Comparison of ENCODE assay signal across 8 mouse cellular contexts in genomic region chr10:80172527-80173292, GRCm38 (mm10). TPM values are rescaled to one million over a fixed set of nuclear protein-coding genes. Genes with fewer than 3 reads are reported as not detected.
DNase-seq lines count a peak whose midpoint lies in the region; ATAC-seq lines count a peak whose summit lies in the region.

1600002K03Rik (plus strand) TSS chr10:80172944.

- H3K27me3 ChIP-seq in megakaryocyte, embryonic 14.5 days (replicated peaks): peaks cover 10% of the 10 kb centered on the region

- intact Hi-C loops in gastrocnemius, postnatal 14 days (cut with DNase I; ENCODE audit: low total_unique reads): no loop called here

- peak; percentile 92 for DNase-seq in embryo, embryonic 10 days (ENCODE audit: low spot score)
- peak; percentile 85 for DNase-seq in gastrocnemius, postnatal 14 days
- DNase-seq in left cerebral cortex, adult 9 months (ENCODE audit: low spot score in 2 of 2): peak; percentile 80 to 92
- DNase-seq in right cerebral cortex, postnatal 14 days: peak; percentile 84
- peak; percentile 81 for DNase-seq in urinary bladder, postnatal 25 days (ENCODE audit: low spot score)

- peak; percentile 80 for ATAC-seq in activated CD4-positive, CD25-positive, alpha-beta regulatory T cell, adult 4 months
- ATAC-seq in inflammation-experienced regulatory T-cells, adult 6 months: peak; percentile 85

- H3K9me3 ChIP-seq in megakaryocyte, embryonic 14.5 days: no peaks in the 10 kb centered on the region

- H3K36me3 ChIP-seq in megakaryocyte, embryonic 14.5 days (replicated peaks; ENCODE audit: low read length): peaks cover 39% of the 10 kb centered on the region

- H3K4me3 ChIP-seq in megakaryocyte, embryonic 14.5 days (replicated peaks): peak within 1 kb of the TSS; percentile 96

- peaks cover 72% of the 10 kb centered on the region for H3K4me1 ChIP-seq in megakaryocyte, embryonic 14.5 days

RNA-seq across cellular contexts. Expression of gene 1600002K03Rik, which starts in this region (rescaled TPM):
- polyA plus RNA-seq in activated CD4-positive, CD25-positive, alpha-beta regulatory T cell, adult 4 months (2017; shearing (Covaris generic)): 10 to 100 TPM; 18.0 to 22.7 TPM
- 1 to 10 TPM; 3.3 to 4.2 TPM for total RNA-seq in gastrocnemius, postnatal 14 days (2021)
- 10 to 100 TPM; 17.9 to 28.4 (median 20.5) TPM for polyA plus RNA-seq in inflammation-experienced regulatory T-cells, adult 6 months (2017; shearing (Covaris generic))
- 3.0 and 7.7 TPM in 2 replicates for polyA plus RNA-seq in megakaryocyte, embryonic 14.5 days (2012; ENCODE audit: insufficient read depth, low replicate concordance)

Comparison
In these comparisons a context has a peak if more than half of its experiments do, and no peak if none do; other contexts are left out.
1. Peak in every context shown above with its lines: DNase-seq, ATAC-seq and H3K4me3 ChIP-seq.